Comparison of ENCODE assay signal across 11 mouse cellular contexts in the genomic region with DNA sequence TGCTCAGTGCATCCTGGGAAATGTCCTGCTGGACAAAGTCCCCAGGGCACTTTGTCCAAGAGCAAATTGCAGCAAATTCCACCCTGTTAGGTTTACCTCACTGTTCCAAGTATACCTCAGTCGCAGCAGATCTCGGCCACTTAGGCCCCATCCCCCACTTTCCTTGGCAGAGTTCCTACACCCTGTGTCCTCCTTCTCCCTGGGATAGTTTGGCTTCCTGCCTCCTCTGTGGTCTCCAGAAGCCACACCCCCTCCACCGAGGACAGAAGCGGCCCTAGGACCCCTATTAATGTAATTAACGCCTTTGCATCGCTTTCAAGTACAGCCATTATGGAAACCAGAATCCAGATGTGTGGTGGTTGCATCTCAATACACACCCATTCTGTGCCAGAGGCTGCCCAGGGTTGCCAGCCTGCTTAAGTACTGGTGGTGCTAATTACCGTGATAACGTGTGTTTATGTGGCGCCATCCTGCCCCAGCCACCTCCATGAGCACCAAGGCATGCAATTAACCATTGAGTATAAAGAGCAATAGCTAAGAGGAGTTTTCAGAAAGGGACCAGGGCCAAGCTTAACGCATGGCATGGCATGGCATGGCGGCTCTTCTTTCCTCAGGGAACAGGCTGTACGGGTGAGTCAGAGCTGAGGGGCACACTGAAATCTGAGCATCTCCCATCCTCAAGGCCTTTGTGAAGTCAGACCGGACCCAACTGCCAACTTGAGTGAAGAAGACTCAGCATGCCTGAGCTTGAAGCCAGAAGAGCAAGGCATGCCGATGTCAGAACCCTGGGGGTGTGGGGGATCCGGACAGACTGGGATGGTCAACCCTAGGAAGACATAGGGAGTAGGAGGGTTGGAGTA.
DNase-seq lines count a peak whose midpoint lies in the region; ATAC-seq and TF ChIP-seq lines count a peak whose summit lies in the region.
"Had no signal": no experiment of that assay in that cellular context is flagged by ENCODE, and none has a peak within 500 bp of the region (broad histone marks: within the 10 kb centered on the region; RNA-seq: fewer than 3 reads in every experiment).

No protein-coding gene starts in this region.

- no peak overlapping the region for H3K9ac ChIP-seq in heart, embryonic 12.5 days
- no peak overlapping the region for H3K9ac ChIP-seq in neural tube, embryonic 13.5 days
- H3K9ac ChIP-seq in kidney, postnatal 0 days (ENCODE audit: low read depth, low read length) = 0 out of 2 replicates have a peak overlapping the region, but pooled peaks have one; percentile 5
- H3K9ac ChIP-seq in stomach, postnatal 0 days (ENCODE audit: low read length) = no peak overlapping the region
- H3K9ac ChIP-seq: hindbrain, embryonic 15.5 days had no signal

- H3K27me3 ChIP-seq in heart, embryonic 12.5 days (replicated peaks) = no peaks in the 10 kb centered on the region
- no peaks in the 10 kb centered on the region for H3K27me3 ChIP-seq in neural tube, embryonic 13.5 days
- no peaks in the 10 kb centered on the region for H3K27me3 ChIP-seq in kidney, postnatal 0 days (ENCODE audit: insufficient read depth, low read length)
- H3K27me3 ChIP-seq in stomach, postnatal 0 days (ENCODE audit: control insufficient read depth, insufficient read depth, low read length) = no peaks in the 10 kb centered on the region
- H3K27me3 ChIP-seq: CH12.LX; hindbrain, embryonic 15.5 days had no signal

- TF ChIP-seq CTCF in kidney, postnatal 0 days (IDR thresholded peaks at IDR 0.05; ENCODE audit: low read depth) = no peak
- TF ChIP-seq CTCF in stomach, postnatal 0 days (IDR thresholded peaks at IDR 0.05; ENCODE audit: low read depth) = no peak

- WGBS in heart, embryonic 12.5 days = 61% methylated on average over 15 of the region's 15 CpGs
- WGBS in neural tube, embryonic 13.5 days = 56% methylated on average over 15 of the region's 15 CpGs
- 51% methylated on average over 15 of the region's 15 CpGs for WGBS in kidney, postnatal 0 days
- 51% methylated on average over 15 of the region's 15 CpGs for WGBS in stomach, postnatal 0 days

- no peak overlapping the region for H3K4me2 ChIP-seq in heart, embryonic 12.5 days
- H3K4me2 ChIP-seq in neural tube, embryonic 13.5 days = no peak overlapping the region
- H3K4me2 ChIP-seq in kidney, postnatal 0 days (ENCODE audit: low read length) = no peak overlapping the region
- no peak overlapping the region for H3K4me2 ChIP-seq in stomach, postnatal 0 days (replicated peaks; ENCODE audit: low read depth)
- H3K4me2 ChIP-seq: hindbrain, embryonic 15.5 days had no signal

- no peak for TF ChIP-seq EP300 in stomach, postnatal 0 days (optimal IDR thresholded peaks at IDR 0.05)

- no peak for ATAC-seq in heart, embryonic 12.5 days (ENCODE audit: insufficient number of reproducible peaks, low FRiP score)
- peak; percentile 60; the same call in 1 of the 2 replicates for ATAC-seq in neural tube, embryonic 13.5 days (ENCODE audit: low read depth)
- ATAC-seq in kidney, postnatal 0 days (replicated peaks; ENCODE audit: low FRiP score, low read depth) = no peak
- ATAC-seq in stomach, postnatal 0 days (ENCODE audit: low FRiP score, low TSS enrichment) = 0 out of 2 replicates have a peak, but pooled peaks have one; percentile 6

- H3K9me3 ChIP-seq in heart, embryonic 12.5 days (replicated peaks) = no peaks in the 10 kb centered on the region
- no peaks in the 10 kb centered on the region for H3K9me3 ChIP-seq in neural tube, embryonic 13.5 days
- H3K9me3 ChIP-seq in kidney, postnatal 0 days (replicated peaks; ENCODE audit: low read length) = no peaks in the 10 kb centered on the region
- H3K9me3 ChIP-seq in stomach, postnatal 0 days (ENCODE audit: control insufficient read depth, low read length) = no peaks in the 10 kb centered on the region
- H3K9me3 ChIP-seq: hindbrain, embryonic 15.5 days had no signal

- peak overlapping the region; percentile 69 for H3K27ac ChIP-seq in heart, embryonic 12.5 days (ENCODE audit: poor library complexity, severe bottlenecking)
- no peak overlapping the region for H3K27ac ChIP-seq in neural tube, embryonic 13.5 days (replicated peaks)
- no peak overlapping the region; the same call in 1 of the 2 replicates for H3K27ac ChIP-seq in kidney, postnatal 0 days
- H3K27ac ChIP-seq in stomach, postnatal 0 days (replicated peaks) = no peak overlapping the region

- peaks cover 22% of the 10 kb centered on the region for H3K4me1 ChIP-seq in heart, embryonic 12.5 days (replicated peaks)
- H3K4me1 ChIP-seq in neural tube, embryonic 13.5 days (replicated peaks) = peaks cover 38% of the 10 kb centered on the region
- peaks cover 17% of the 10 kb centered on the region for H3K4me1 ChIP-seq in kidney, postnatal 0 days (replicated peaks; ENCODE audit: insufficient read depth, low read length)
- no peaks in the 10 kb centered on the region for H3K4me1 ChIP-seq in stomach, postnatal 0 days (replicated peaks; ENCODE audit: control insufficient read depth, insufficient read depth)
- H3K4me1 ChIP-seq: megakaryocyte, embryonic 14.5 days had no signal

- no peak for DNase-seq in heart, adult 9 months (ENCODE audit: low spot score in 2 of 2)
- DNase-seq in neural tube, embryonic 10.5 days (ENCODE audit: extremely low spot score, low spot score) = no peak
- peak; percentile 69 for DNase-seq in kidney, postnatal 0 days (ENCODE audit: low spot score)
- peak; percentile 24 for DNase-seq in stomach, postnatal 0 days (ENCODE audit: low spot score)
- no peak for DNase-seq in gastrocnemius, postnatal 25 days
- no peak for DNase-seq in urinary bladder, postnatal 14 days (ENCODE audit: low spot score)

- H3K4me3 ChIP-seq in heart, embryonic 12.5 days = no peak overlapping the region
- H3K4me3 ChIP-seq in neural tube, embryonic 13.5 days = no peak overlapping the region
- no peak overlapping the region for H3K4me3 ChIP-seq in kidney, postnatal 0 days (replicated peaks; ENCODE audit: low read depth, low read length)
- H3K4me3 ChIP-seq in stomach, postnatal 0 days (ENCODE audit: low read depth, low read length) = no peak overlapping the region
- H3K4me3 ChIP-seq: hindbrain, embryonic 15.5 days; megakaryocyte, embryonic 14.5 days had no signal

- H3K36me3 ChIP-seq in heart, embryonic 12.5 days = no peaks in the 10 kb centered on the region
- H3K36me3 ChIP-seq in neural tube, embryonic 13.5 days = no peaks in the 10 kb centered on the region
- H3K36me3 ChIP-seq in kidney, postnatal 0 days (ENCODE audit: insufficient read depth, low read length) = no peaks in the 10 kb centered on the region
- H3K36me3 ChIP-seq in stomach, postnatal 0 days (ENCODE audit: control insufficient read depth, insufficient read depth, low read length) = no peaks in the 10 kb centered on the region
- H3K36me3 ChIP-seq: hindbrain, embryonic 15.5 days had no signal

Comparison
In these comparisons a context has a peak if more than half of its experiments do, and no peak if none do; other contexts are left out.
1. ATAC-seq: peak in neural tube, embryonic 13.5 days (single experiment) and stomach, postnatal 0 days (single experiment); none in heart, embryonic 12.5 days (single experiment) and kidney, postnatal 0 days (single experiment).
2. DNase-seq: peak in kidney, postnatal 0 days (single experiment) and stomach, postnatal 0 days (single experiment); none in heart, adult 9 months (0 of 2), neural tube, embryonic 10.5 days (single experiment), gastrocnemius, postnatal 25 days (single experiment) and urinary bladder, postnatal 14 days (single experiment).